Mouse (Mus musculus) brain, embryonic 14.5 days (tissue): Measurements from ENCODE around the gene Tgfb3.

Experiments
- CTCF ChIP-seq: fragments of 200-500 bp; IDR thresholded peaks from 2 replicates; pipeline ENCODE4 v1.5.1; 2012; ENCODE audit warnings: inconsistent platforms, mild to moderate bottlenecking, moderate library complexity, borderline replicate concordance; ENCODE audit not compliant: insufficient read depth, insufficient read length; ENCODE audit errors: extremely low read depth
- POLR2A ChIP-seq: fragments of 200-500 bp; IDR thresholded peaks from 2 replicates; pipeline ENCODE4 v1.6.1; 2012; ENCODE audit warnings: mild to moderate bottlenecking, inconsistent platforms, borderline replicate concordance; ENCODE audit not compliant: poor library complexity, insufficient read depth, insufficient read length, severe bottlenecking; ENCODE audit errors: extremely low read depth

GRCm38 (mm10) chr12:86088042-86088441 is 9.2 kb upstream of the Tgfb3 start:
- no peak for TF ChIP-seq POLR2A
- TF ChIP-seq CTCF = no peak
